Mouse (Mus musculus): ENCODE data around the gene Nme7.

Nme7 gene

DNA sequence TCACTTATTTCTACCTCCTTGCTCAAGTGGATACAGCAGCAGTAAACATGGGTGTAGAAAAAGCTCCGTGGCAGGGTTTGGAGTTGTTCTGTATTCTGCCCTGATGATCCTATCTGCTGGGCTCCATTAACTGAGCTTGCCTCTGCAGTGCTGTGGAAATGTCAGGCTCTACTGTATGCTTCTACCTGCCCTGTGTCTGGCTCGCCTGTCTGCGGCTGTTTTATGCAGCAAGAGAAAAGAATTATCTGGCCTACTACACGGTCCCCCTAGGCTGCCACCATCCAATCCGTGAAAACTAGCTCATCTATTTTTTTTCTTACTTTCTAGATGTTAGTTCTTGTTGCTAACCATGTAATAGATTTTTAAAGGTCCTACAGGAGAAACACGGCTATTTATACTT is 81.1 kb downstream of the Nme7 start:
- DNase-seq: no peak

DNA sequence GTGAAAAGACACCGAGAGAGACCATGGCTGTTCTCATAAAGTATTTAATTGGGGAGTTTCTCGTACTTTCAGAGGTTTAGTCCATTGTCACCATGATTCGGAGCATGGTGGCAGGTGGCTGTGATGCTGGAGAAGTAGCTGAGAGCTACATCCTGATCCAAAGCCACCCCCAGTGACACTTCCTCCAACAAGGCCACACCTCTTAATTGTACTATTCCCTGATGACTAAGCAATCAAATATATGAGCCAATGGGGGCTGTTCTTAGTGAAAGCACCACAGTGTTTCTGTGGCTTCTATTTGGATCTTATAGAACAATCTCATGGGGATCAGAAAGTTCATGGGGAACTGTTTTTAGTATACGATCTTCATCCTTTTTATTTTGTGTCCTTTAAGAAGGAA is 85.8 kb downstream of the Nme7 start:
- DNase-seq: no peak

DNA sequence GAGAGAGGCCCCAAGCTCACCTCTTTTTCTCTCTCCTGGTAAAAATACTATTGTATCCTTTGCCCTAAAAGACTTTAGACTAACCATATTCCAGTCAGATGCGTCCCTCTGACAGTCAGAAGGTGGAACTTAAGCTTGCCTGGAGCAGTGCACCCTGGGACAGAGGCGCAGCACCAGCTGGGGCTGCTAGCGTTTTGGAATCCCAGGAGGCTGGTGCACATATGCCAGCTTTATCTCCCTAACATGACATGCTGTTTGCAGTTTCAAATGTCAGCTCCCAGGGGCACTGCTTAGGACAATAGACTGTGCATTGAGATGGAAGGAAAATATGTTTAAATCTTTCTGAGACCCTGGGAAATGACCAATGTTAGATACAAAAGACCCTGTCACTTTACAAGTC is 88.3 kb downstream of the Nme7 start:
- no peak for DNase-seq

DNA sequence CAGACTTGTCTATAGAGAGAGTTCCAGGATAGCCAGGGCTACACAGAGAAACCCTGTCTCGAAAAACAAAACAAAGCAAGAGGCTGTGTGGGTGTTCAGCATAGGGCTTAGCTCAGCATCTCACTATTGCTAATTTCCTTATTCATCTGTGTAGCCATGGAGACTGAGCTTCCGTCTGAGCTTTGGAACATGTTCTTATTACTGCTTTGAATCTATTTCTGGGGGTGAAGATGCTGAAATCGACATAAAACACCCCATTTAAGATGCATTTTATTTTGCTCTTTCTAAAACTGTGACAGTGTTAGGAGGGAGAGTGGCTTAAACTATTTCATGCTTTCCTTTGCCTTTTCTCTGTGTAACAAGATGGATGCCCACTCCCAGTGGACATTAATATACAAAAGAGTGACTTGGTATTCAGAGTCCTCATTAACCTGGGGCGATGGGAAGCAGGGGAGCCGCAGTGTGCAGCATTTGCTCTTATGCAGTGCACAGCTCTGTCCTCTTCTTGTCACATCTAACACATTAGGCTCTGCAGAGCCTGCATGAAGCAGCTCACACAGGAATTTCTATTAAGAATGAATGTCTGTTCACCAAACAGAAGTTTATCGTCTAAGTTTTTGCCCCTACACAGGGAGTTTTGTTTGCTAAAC is 91.3 kb downstream of the Nme7 start:
- DNase-seq: no peak

DNA sequence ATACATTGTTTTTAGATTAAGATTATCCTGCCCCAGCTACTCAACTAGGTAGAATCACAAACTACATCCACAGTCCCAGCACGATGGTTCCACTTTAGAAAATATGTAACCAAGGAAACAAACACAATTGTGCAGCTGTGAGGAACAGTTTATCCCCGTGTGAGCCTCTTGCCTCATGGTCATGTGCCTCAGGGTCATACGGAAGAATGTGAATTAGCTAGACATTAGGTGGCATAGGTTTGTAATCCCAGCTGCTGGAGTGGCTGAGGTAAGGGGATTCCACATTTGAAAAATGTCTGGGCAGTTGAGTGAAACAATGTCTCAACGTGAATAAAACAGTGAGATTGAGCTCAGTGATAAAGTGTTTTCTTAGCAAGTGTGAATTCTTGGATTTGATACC is 93.8 kb downstream of the Nme7 start:
- no peak for DNase-seq

DNA sequence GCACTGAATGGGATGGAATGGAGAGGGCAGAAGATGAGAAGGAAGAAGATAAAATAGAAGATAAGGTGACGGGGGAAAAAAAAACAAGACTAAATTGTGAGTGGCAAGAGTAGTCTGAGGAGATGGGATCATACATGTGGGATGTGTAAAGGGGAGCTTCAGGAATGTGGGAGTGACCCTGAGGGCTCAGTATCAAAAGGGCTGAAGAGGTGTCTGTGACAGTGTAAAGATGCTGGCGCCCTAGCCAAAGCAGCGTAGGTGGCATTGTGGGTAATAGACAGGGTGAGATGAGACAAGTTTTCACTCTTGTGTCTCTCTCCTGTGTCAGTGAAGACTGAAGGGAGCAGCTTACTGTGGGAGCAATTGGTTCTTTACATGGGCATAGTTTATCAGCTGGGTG is 95.7 kb downstream of the Nme7 start:
- no peak for DNase-seq

DNA sequence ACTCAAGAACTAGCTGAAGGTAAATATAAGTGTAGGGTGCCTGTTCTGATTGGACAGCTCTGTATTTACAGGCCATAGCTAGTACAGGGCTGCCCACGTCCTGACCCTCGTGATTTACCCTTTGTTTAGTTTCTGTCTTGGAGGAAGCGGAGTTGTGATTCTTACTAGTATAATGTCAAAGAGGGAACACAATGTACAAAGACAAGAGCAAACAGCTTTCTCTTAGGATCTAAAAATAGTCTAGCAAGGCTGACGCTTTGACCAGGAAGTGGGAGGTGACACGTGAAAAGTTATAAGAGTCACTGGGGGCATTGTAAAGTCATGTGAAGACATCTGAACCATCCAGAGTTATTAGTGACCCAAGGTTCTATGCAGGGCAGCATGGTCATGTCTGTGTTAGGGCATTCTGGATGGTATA is 101.5 kb downstream of the Nme7 start:
- no peak for DNase-seq

DNA sequence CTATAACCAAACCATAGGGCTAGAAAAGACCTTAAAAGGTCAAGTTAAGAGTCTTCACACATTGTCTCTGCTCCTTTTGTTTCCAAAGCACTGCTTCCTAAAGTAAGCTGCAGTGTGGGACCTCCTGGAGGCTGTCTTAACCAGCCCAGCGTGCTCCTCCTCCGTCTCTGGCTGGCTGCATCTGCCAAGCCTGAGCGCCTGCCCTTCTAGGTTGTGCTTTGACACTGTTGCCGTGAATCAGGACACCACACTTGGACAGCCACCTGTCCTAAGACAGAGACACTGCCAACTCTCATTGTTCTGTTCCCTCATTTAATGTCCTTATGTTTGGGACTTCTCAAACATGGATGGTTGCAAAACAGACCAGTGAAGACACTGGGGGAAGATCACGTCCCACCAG is 102.6 kb downstream of the Nme7 start:
- DNase-seq: no peak

DNA sequence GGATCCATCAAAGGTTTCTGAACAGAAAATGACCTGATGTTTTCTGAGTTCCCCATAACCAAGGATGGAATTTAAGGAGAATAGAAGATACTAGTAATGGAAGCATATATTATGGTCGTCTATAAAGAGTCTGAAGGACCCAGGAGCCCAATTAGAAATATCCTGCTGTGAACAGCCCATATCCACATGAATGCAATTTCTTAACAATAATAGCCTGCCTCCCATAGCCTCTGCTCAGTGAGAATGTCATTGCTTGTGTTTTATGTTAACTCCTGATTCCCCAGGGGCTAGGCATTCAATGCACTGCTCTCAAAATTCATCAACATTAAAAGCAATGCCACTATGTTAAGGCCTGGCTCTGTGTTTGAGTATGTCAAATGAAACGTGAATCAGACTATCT is 104.7 kb downstream of the Nme7 start:
- no peak for DNase-seq

DNA sequence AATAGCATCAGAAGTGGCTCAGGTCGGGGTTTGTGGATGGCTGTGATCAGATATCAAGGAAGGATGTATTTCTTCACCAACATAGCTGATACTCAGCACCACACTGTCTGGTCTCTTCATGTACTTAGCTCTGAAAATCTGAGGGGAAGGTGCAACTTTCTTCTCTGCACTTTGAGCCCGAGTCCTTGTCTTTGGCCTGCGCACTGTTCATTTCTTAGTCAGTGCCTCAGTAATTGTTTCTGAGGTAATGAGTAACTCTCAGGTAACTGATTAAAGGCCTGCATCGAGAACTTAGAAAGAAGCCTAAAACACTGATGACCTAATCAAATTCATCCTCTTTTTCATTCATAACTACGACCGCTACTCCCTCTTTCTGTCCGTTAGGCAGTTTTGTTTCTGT is 107.4 kb downstream of the Nme7 start:
- no peak for DNase-seq

DNA sequence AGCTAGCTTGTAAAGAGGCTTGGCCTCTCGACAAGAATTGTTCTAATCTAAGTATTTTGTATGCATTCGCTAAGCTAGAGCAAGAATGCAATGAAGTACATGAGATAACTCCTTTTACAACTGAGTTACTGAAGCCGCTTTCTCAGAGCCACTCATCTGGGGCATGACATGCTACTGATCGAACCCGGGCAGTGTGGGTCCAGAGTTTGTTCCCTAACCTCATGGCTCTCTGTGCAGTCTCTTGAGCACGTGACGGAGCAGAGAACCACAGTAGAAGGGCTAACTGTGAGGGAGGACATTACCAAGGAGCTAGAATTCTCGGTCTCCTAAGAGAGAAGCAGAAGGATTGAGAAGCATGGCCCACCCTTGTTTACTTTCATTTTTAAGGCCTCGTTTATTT is 109.0 kb downstream of the Nme7 start:
- no peak for DNase-seq

DNA sequence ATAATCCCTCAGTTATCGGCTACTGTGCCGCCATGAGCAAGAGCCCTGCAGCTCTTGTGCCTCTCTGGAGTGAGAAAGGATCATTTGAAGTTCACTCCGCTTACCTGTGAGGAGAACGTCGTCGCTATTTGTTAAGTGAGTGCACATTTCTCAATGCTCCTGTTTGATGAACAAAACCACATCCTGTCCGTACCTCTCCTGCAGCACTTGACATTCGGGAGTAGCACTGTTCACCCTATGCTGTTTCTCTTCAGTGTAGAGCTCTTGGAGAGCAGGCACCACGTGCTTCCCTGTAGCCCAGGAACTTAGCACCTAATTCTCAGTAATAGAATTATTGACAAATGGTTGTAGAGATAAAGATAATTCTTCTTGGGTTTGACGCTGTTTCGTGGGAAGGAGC is 109.7 kb downstream of the Nme7 start:
- no peak for DNase-seq

DNA sequence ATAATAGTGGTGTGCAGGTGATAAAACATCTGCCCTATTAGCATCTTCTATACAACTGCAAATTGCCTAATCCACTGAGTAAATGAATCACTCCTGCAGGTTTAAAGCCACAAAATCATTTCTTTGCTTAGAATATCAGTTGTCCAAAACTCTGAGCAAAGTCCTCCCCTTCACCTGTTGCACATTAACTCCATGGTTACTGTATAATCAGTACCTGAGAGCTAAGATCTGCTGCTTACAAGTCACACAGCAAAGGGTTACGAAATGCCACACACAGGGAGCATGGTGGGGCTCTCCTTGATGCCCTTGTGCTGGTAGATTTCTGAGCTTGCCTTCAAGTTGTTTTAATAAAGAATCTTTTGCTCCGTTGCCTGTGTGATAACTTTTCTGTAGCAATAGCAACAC is 111.4 kb downstream of the Nme7 start:
- DNase-seq: no peak

DNA sequence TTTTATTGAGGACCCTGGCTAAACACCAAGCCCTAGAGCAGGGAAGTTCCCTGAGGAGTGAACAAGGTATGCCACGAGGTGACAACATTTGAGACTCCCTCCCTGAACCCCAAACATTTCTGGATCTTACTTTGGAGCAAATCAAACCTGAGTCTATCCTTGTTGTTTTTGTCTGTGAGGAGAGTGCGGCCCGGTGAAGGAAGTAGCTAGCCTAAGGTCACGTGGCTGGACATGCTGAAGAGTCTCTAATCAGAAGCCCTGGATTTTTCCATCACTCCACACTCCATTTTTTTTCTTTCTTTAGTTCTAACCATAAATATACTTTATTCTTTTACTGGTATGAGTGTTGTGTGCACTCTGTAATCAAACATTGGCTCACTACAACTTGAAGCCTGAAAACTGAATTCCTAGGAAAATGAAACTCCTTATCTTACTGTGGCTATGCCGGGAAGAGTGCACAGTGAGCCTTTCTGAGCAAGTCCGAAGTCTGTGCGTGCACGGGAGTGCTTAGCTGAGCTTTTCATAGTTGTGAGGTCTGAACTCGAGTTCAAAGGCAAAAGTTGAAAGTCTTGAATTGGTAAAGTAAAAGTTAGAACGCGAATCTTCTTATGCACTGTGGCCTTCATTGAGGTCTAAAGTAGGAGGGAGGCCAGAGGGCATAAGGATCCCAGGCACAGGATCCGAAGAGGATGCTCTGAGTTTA is 112.9 kb downstream of the Nme7 start:
- DNase-seq: no peak

DNA sequence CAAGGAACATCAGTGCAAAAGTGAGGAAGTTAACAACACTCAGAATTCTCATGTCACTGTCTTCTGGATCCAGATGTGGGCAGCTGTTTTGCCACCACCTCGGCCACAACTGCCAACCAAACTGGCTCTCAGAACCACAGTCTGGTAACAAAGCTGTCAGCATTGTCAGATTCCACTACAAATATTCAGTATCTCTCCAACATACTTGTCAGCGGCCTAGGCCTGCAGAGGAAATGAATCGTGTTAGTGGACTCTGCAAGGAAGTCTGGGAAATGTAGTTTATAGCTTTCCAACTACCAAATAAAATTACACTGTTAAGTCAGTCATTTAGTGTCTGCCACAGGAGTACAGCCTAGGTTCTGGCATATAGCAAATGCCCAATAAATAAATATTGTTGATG is 113.7 kb downstream of the Nme7 start:
- DNase-seq: no peak

DNA sequence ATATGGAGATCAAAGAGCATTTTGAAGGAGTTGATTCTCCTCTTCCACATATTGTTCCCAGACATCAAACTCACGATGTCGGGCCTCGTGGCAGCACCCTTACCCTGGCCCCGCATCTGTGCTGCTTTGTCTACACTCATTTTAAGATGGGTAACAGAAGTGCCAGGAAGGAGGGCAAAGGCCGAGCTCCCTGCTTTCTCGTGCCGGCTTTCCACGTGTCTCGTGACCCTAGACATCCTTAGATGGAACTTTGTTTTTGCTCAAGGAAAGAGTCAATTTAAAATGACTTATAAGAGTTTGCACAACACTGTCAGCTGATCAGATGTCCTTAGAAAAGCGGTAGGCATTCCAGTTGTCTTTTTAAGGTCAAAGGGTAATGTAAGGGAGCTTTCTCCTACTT is 114.4 kb downstream of the Nme7 start:
- DNase-seq: no peak

DNA sequence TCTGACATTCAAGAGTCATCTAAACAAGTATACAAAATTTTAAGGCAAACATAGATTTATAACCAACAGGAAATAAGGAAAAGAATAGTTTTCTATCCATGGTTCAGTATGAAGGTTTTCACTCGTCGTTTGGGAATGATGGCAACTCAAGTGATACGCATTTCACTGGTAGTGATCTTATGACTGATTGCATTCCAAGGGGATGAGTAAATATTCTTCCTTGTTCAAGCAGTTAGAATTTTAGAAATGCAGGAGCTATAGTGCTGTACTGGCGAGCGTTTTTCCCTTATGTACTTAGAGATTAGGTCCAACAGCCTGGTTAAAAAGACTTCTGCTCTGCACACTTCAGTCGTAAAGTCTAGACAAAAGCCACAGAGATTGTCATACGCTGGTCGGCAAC is 115.5 kb downstream of the Nme7 start:
- DNase-seq: no peak

DNA sequence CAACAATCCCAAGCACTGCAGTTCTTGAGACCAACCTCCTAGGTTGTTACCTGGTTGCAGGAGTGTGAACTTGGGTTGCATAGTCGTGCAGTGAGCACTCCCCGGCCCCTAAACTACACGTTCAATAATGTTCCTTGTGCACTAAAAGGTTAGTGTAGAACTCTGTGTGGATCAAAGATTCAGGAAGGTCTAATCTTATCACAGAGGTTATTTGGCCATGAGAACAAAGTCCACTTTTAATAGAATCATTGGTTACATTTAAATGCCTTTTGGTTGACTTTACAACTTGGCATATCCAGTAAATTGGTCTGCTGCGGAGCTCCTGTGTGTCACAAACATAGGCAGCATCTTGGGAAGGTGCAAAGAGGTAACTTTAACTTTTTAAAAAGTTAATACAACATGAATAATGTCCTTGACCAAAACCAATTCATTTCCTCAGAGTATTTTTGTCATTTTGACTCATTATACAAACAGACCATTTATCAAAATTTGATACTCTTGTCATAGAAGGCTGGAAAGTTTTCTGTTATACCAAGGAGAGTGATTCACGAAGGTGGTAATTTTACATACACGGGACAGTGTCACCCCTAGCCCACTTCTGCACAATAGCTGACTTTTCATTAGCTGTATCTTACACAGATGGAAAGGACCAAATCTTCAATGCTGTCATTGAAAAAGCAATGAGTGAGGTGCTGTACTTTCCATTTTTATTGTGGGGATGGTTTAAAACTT is 116.9 kb downstream of the Nme7 start:
- no peak for DNase-seq

DNA sequence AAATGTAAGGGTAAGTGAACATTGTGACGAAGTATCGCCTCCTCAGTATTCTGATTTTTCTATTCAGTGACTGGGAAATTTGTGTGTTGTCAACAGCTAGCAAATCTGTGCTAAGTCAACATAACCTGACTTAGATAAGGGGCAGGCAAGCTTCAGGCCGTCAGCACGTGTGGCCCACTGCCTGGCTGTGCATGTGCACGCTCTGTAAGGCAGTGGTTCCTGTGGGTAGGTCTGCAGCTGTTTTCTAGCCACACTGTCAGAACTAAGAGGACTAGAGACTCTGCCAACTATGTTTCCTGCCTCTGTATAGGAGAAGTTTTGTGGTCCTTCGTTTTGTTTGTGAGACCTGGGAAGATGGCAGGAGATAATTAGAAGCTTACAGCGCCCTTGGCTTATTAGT is 122.3 kb downstream of the Nme7 start:
- DNase-seq: no peak

DNA sequence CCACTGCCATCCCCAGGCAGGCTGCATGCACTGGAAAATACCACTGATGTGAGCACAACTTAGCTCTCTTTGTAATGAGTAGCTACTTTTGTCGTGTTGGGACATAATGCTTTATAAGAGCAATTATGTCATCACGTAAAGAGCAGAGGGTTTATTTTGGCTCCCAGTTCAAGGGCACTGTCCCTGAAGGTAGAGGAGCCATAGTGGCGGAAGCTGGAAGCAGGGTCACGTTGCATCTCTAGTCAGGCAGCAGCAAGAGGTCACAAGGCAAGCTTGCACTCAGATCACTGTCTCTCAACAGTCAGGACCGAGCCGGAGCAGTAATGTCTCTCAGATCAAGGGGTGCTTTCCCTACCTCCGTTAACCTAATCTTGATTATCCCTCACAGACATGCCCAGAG is 123.9 kb downstream of the Nme7 start:
- DNase-seq: no peak

DNA sequence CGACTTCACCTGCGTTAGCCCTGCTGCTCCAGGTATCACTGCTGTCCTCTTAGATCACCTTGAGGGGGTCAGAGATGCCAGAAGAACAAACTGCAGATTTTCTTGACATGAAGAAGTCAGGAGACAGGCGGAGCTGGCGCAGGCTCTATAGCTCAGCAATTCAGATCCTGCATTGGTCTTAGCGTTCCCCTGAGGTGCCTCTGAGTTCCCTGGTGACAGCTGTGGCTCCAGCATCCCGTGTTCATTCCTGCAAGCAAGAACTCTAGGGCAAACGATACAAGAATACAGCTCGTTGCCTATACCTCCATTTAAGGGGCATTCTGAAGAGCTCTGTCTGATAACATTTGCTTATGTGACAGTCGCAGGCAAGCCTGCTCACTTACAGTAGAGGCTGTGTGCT is 124.7 kb downstream of the Nme7 start:
- DNase-seq: no peak

DNA sequence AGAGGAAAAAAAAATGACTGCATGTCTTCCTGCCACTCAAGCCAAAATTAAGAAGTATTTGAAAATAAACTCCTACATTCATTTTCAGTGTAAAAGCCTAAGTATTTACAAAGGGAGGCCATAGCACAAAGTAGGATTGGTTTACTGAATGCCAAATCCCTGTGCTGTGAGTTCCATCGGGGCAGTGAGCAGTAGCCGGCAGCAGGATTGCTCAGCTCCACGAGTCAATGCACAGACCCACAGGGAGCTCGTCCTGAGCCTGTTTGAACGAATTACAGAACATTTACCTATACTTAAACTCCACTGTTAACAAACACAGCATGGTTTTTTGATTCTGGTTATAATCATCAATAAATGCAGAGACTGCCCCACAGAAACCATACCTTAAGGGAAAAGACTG is 128.7 kb downstream of the Nme7 start:
- no peak for DNase-seq

DNA sequence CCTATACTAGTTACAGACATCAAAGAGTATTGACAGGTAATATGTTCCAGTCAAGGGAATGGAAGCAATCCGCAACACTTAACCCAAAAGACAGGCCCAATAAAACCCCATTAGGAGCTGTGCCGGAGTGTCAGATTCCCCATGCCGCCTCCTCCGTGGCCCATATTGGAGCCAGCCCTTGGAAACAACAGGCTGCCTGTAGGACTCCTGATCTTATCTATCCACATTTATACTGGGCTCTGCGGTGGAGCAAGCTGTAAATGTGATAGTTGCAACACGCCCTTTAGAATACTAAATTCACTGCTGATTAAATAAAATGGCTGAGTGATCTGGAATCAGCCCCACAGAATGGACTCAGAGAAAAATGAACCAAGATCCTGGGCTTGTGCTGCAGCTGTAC is 130.1 kb downstream of the Nme7 start:
- DNase-seq: no peak

DNA sequence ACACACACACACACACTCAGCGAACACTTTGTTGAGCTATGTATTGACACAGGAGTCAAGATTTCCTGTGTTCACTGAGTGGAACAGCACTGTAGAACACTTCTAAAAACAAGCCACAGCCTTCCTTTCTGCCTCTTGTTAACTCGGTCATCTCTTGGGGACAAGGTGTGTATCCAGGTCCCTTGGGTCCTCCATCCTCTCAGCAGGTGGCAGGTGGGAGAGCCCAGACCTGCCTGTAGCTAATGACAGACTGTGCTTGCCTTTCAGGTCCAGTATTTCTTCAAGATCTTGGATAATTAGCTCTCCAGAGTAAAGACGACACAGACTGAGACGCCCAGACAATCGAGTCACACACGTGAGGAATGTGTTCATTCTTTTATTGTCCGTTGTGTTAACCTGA is 132.8 kb downstream of the Nme7 start:
- no peak for DNase-seq

DNA sequence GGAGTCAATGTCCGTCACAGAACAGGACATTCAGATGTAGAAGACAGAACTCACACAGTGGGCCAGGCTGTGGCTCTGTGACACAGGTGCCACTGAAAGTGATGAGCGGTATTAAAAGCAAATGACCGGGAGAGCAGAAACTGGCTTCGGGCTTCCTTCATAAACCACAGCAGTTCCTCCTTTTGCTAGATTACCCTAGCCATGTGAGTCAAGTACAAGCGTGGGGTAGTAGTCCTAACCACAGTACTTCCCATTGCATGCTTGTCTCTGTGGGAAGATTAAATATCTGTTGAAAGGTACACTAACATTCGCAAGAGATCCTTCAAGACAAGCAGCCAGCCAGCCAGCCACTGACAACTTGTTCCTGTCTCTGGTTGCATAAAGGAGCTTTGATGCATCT is 136.3 kb downstream of the Nme7 start:
- no peak for DNase-seq
